Mouse (Mus musculus) embryonic facial prominence, embryonic 15.5 days (tissue): ENCODE results near the gene Vipr2. TPM values are rescaled to one million over a fixed set of nuclear protein-coding genes. Genes with fewer than 3 reads are reported as not detected.

Source experiments
- ATAC-seq: fragments of 200-750 bp; cut with Nextera tagmentation; 2 replicates; pipeline ENCODE4 v1.8.0; 2017; ENCODE audit warnings: low read depth, moderate TSS enrichment; ENCODE audit not compliant: insufficient number of reproducible peaks, low FRiP score, low TSS enrichment
- H3K27ac ChIP-seq: fragments of 300-500 bp; sonication (generic); replicated peaks from 2 replicates; pipeline ENCODE4 v1.5.1; 2015; ENCODE audit warnings: mild to moderate bottlenecking, inconsistent platforms
- H3K27me3 ChIP-seq: fragments of 300-500 bp; sonication (generic); 2 replicates; pipeline ENCODE4 v1.6.1; 2015; ENCODE audit warnings: inconsistent platforms
- H3K36me3 ChIP-seq: fragments of 300-500 bp; sonication (generic); 2 replicates; pipeline ENCODE4 v1.6.1; 2015; ENCODE audit warnings: mild to moderate bottlenecking, inconsistent platforms
- H3K4me1 ChIP-seq: fragments of 300-500 bp; sonication (generic); 2 replicates; pipeline ENCODE4 v1.6.1; 2015; ENCODE audit warnings: inconsistent platforms
- H3K4me2 ChIP-seq: fragments of 300-500 bp; sonication (generic); replicated peaks from 2 replicates; pipeline ENCODE4 v1.6.1; 2015; ENCODE audit warnings: mild to moderate bottlenecking, inconsistent platforms
- H3K4me3 ChIP-seq: fragments of 300-500 bp; sonication (generic); replicated peaks from 2 replicates; pipeline ENCODE4 v1.5.1; 2015; ENCODE audit warnings: mild to moderate bottlenecking, inconsistent platforms
- H3K9ac ChIP-seq: fragments of 300-500 bp; sonication (generic); 2 replicates; pipeline ENCODE4 v1.6.1; 2015; ENCODE audit warnings: inconsistent platforms
- H3K9me3 ChIP-seq: fragments of 300-500 bp; sonication (generic); replicated peaks from 2 replicates; pipeline ENCODE4 v1.6.1; 2016; ENCODE audit warnings: inconsistent platforms
- WGBS: fragments of 180-500 bp; shearing (Covaris S2); methylation state at CpG from one replicate; pipeline ENCODE4 v1.1.7; 2015; 5-methylcytosine and 5-hydroxymethylcytosine counted together
- microRNA-seq: library from miRNA; unstranded; fragments of <30 nt; microRNA quantifications from one replicate; pipeline ENCODE4, GENCODE M21; 2016; ENCODE audit warnings: borderline number of aligned reads
- polyA plus RNA-seq: library from polyadenylated mRNA; unstranded; fragments of >200 nt; fragmentation: Nextera tagmentation; extraction: Ambion mirVana; gene quantifications from 2 replicates; pipeline ENCODE4 v1.2.1, GENCODE M21; 2015

The Vipr2 gene
- polyA plus RNA-seq, 1 experiment from 2014 or later: 2.6 TPM

DNA sequence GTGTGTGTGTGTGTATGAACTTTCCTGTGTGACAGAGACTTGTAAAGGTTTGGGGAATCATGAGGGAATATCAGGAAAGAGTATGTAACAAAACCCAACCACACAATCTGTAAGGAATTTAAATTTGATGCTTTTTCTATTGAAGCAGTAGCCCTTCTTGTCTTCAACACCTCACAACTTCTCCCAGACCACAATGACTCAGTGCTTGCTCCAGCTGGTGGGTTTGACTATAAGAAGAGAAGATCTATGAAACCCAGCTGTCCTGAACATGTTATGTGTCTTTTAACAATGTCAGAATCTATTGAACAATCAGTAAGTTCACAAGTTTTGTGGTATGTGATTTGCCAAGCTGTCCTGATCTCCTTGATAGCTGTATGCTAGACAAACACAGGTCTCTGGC, 87.8 kb downstream of the Vipr2 start:
- Histone ChIP-seq H3K27ac (no peak overlapping the region), H3K36me3 (no peaks in the 10 kb centered on the region), H3K4me1 (no peaks in the 10 kb centered on the region), H3K27me3 (no peaks in the 10 kb centered on the region), H3K9me3 (no peaks in the 10 kb centered on the region), H3K4me2 (no peak overlapping the region), H3K4me3 (no peak overlapping the region), H3K9ac (no peak overlapping the region)
- no peak for ATAC-seq

DNA sequence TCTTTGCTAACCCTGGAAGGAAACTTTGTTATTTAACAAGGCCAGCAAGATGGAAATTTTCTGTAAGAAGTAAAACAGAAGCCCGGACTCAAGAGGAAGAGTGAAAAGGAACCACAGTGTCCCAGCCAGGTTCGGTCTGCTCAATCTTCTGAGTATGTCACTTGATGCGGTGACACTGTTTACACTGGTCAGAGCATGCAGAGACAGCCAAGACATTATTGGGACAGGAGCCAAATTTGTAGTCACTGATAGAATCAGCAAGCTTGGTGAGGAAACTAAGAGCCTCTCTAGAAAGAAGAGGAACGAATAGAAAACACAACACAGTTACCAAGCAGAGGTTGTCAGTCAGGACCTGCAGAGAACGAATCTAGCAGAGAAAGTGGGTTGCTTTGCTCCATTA, 92.1 kb downstream of the Vipr2 start:
- no peaks in the 10 kb centered on the region for H3K9me3 ChIP-seq
- no peak overlapping the region for H3K27ac ChIP-seq
- no peak overlapping the region for H3K9ac ChIP-seq
- H3K4me3 ChIP-seq: no peak overlapping the region
- H3K36me3 ChIP-seq: no peaks in the 10 kb centered on the region
- no peak for ATAC-seq
- 69% methylated on average over 5 of the region's 5 CpGs for WGBS
- H3K4me1 ChIP-seq: no peaks in the 10 kb centered on the region
- H3K4me2 ChIP-seq: no peak overlapping the region
- no peaks in the 10 kb centered on the region for H3K27me3 ChIP-seq

DNA sequence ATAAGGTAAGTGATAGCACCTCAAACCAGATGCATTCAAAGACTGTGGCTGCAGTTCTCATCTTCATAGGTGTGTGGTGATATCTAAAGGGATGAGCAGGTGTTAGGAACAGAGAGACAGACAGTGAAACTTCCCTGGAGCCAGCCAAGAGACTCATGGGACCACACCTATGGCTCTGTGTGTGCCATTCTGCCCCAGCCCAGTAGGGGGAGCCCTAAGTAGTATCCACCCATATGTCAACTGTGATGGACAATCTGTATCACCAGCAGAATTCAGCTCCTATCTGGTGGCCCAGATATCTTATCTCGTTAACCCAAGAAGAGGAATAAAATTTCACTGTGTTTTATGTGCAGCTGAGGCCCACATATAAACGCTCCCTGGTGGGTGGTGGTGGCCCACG, 99.4 kb downstream of the Vipr2 start:
- no peaks in the 10 kb centered on the region for H3K9me3 ChIP-seq
- no peaks in the 10 kb centered on the region for H3K27me3 ChIP-seq
- H3K4me3 ChIP-seq: no peak overlapping the region
- no peak overlapping the region for H3K9ac ChIP-seq
- no peak overlapping the region for H3K27ac ChIP-seq
- H3K4me2 ChIP-seq: no peak overlapping the region
- no peak for ATAC-seq
- H3K4me1 ChIP-seq: no peaks in the 10 kb centered on the region
- 84% methylated on average over 3 of the region's 3 CpGs for WGBS
- no peaks in the 10 kb centered on the region for H3K36me3 ChIP-seq

DNA sequence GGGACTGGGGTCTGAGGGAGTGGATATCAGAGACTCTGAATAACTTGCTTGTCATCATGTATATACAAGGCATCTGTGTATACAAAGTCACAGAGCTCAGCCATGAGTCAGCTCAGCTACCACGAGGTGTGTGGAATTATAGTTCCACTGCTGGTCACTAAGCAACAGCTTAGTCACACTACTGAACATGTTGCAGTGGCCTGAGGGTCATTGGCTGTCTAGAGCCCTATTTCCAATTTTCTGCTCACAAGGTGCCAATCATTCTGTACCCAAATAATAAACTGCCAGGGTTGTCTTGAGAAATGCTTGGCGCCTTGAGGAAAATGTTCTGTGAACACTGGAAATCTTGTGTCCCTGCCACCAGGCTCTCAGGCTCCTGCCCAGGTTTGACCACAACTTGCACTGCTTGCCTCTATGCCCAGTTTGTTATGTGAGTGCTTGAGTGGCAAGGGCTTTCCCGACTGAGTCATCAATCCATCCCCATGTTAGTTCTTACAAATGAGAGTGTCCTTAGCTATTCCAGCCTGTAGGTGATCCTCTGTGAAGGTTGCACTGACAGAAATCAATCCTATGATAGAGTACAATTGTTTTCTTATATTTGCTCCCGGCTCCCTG, 104.0 kb downstream of the Vipr2 start:
- H3K4me1 ChIP-seq: no peaks in the 10 kb centered on the region
- H3K9ac ChIP-seq: no peak overlapping the region
- WGBS: 70% methylated on average over 4 of the region's 4 CpGs
- H3K4me3 ChIP-seq: no peak overlapping the region
- H3K27me3 ChIP-seq: no peaks in the 10 kb centered on the region
- no peak for ATAC-seq
- H3K4me2 ChIP-seq: no peak overlapping the region
- H3K27ac ChIP-seq: no peak overlapping the region
- no peaks in the 10 kb centered on the region for H3K36me3 ChIP-seq
- no peaks in the 10 kb centered on the region for H3K9me3 ChIP-seq

DNA sequence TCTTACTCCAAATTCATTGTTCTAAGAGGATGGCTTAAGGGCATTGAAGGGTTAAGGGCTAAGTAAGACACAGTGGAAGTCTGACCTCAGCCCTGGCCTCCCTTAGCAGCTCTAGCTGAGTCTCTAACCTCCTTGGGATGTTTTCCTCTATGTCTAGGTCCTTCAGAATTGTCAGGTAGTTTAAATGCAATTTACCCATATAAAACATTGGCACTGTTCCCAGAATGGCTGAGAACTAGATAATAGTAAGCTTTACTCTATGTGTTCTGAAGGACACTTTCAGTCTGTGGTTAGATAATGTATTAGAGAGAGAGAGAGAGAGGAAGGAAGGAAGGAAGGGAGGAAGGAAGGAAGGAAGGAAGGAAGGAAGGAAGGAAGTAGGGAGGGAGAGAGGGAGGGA, 104.8 kb downstream of the Vipr2 start:
- H3K4me1 ChIP-seq: no peaks in the 10 kb centered on the region
- no peak overlapping the region for H3K4me2 ChIP-seq
- H3K9ac ChIP-seq: no peak overlapping the region
- no peaks in the 10 kb centered on the region for H3K36me3 ChIP-seq
- no peaks in the 10 kb centered on the region for H3K27me3 ChIP-seq
- no peak for ATAC-seq
- H3K4me3 ChIP-seq: no peak overlapping the region
- H3K27ac ChIP-seq: no peak overlapping the region
- no peaks in the 10 kb centered on the region for H3K9me3 ChIP-seq

DNA sequence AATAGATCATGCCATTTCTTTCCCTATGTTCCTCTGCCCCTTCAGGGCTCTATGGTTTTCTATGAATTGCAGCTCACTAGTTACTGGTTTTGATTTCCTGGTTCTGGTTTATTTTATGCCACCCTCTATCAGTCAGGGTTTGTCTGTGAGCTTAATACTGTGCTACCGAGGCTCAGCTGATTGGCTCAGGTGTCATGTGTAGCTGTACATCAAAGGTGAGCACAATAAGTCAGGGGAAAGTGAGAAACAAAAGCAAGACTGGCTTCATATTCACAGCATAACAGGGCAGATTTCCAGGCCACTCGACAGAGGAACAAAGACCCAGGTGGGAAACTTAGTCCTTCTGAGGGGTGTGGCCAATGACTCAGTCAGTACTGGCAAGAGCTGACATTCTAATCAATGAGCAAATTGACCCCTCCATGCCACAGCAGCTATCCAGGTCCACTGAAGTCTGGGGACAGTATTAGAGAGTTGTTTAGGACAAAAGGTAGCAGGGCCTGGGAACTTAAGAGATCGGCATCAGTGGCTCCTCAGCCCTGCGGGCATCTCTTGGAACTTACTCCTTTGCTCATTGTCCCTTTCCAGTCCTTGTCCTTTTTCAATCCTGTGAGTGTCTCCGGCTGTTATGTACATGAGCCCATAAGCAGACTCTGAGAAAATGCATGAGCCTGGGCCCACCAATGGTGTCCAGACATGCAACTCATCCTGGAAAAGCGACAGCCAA, 105.8 kb downstream of the Vipr2 start:
- no peaks in the 10 kb centered on the region for H3K36me3 ChIP-seq
- no peak overlapping the region for H3K27ac ChIP-seq
- no peak overlapping the region for H3K4me2 ChIP-seq
- ATAC-seq: no peak
- no peaks in the 10 kb centered on the region for H3K9me3 ChIP-seq
- no peak overlapping the region for H3K9ac ChIP-seq
- no peak overlapping the region for H3K4me3 ChIP-seq
- no peaks in the 10 kb centered on the region for H3K27me3 ChIP-seq
- no peaks in the 10 kb centered on the region for H3K4me1 ChIP-seq
- 71% methylated on average over 6 of the region's 6 CpGs for WGBS

DNA sequence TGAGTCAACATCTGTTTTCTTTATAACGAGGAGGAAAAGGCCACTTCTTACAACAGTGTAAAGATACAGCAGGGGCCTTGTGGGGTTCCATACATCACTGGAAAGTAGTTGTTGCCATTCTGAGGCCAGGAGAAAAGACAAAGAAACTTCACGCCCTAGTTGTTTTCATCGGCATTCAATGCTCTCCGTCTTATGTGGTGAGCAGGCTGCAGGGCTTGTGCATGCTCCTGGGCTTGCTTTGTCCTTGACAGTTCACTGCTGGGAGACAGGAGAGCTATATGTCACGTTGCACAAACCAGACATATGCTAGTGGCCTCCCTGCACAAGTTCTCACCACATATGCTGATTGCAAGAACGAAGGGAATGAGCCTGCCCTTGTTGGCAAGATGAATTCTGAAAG, 116.4 kb downstream of the Vipr2 start:
- 53% methylated on average over 6 of the region's 6 CpGs for WGBS
- H3K27ac ChIP-seq: no peak overlapping the region
- no peaks in the 10 kb centered on the region for H3K4me1 ChIP-seq
- H3K9ac ChIP-seq: no peak overlapping the region
- H3K27me3 ChIP-seq: no peaks in the 10 kb centered on the region
- no peaks in the 10 kb centered on the region for H3K9me3 ChIP-seq
- H3K4me3 ChIP-seq: no peak overlapping the region
- no peaks in the 10 kb centered on the region for H3K36me3 ChIP-seq
- ATAC-seq: no peak
- H3K4me2 ChIP-seq: no peak overlapping the region

DNA sequence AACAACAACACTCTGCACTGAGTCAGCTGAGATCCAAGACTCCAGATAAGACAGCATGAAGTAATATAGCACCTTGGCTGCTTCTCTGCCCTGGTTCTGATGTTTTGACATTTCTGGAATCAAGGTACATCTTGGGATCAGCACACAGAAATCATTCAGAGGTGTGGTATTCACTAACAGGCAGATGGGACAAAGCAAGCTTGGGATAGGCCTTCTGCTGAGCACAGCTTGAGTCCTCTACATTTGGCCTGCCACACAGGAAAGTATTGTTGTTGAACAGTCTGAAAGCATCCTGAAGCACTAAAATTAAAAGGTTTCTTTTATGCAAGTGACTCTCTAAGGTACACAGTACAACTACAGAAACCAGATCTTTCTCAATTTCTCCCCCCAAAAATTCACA, 117.1 kb downstream of the Vipr2 start:
- no peak overlapping the region for H3K9ac ChIP-seq
- H3K27me3 ChIP-seq: no peaks in the 10 kb centered on the region
- H3K4me2 ChIP-seq: no peak overlapping the region
- H3K36me3 ChIP-seq: no peaks in the 10 kb centered on the region
- H3K4me3 ChIP-seq: no peak overlapping the region
- no peak overlapping the region for H3K27ac ChIP-seq
- H3K9me3 ChIP-seq: no peaks in the 10 kb centered on the region
- H3K4me1 ChIP-seq: no peaks in the 10 kb centered on the region
- no peak for ATAC-seq

Small RNA genes within 50 kb of the gene (microRNA-seq; reads per million reads assigned to microRNA genes)
- gene Gm44372: not detected

Other genes starting within 250 kb of the Vipr2 start
- 44.0 and 44.2 TPM in 2 replicates for gene Zfp386, start 30.0 kb upstream of the Vipr2 start, polyA plus RNA-seq
- gene Wdr60, start 185.3 kb downstream of the Vipr2 start, polyA plus RNA-seq: 31.4 and 32.9 TPM in 2 replicates
- not detected in 2 replicates for gene Gm11027, start 197.7 kb downstream of the Vipr2 start, polyA plus RNA-seq
- 20.3 and 21.7 TPM in 2 replicates for gene Esyt2, start 203.5 kb downstream of the Vipr2 start, polyA plus RNA-seq